Mouse (Mus musculus) stomach, embryonic 14.5 days (tissue): ENCODE data around the gene Stk38. TPM values are rescaled to one million over a fixed set of nuclear protein-coding genes. Genes with fewer than 3 reads are reported as not detected.

Experiments used
- ATAC-seq: fragments of 200-750 bp; cut with Nextera tagmentation; 2 replicates; pipeline ENCODE4 v1.8.0; 2017; ENCODE audit warnings: low read depth, moderate TSS enrichment; ENCODE audit not compliant: insufficient number of reproducible peaks, insufficient read depth, low FRiP score
- H3K27ac ChIP-seq: fragments of 300-500 bp; sonication (generic); 2 replicates; pipeline ENCODE4 v1.5.1; 2014; ENCODE audit warnings: mild to moderate bottlenecking, low read length, moderate library complexity, mixed read lengths
- H3K27me3 ChIP-seq: fragments of 300-500 bp; sonication (generic); 2 replicates; pipeline ENCODE4 v1.6.1; 2014; ENCODE audit warnings: low read length, control low read depth, mixed read lengths; ENCODE audit not compliant: control insufficient read depth, insufficient read depth
- H3K36me3 ChIP-seq: fragments of 300-500 bp; sonication (generic); 2 replicates; pipeline ENCODE4 v1.6.1; 2014; ENCODE audit warnings: mild to moderate bottlenecking, control low read depth, low read length, moderate library complexity, mixed read lengths; ENCODE audit not compliant: control insufficient read depth, insufficient read depth
- H3K4me1 ChIP-seq: fragments of 300-500 bp; sonication (generic); 2 replicates; pipeline ENCODE4 v1.6.1; 2014; ENCODE audit warnings: low read length, control low read depth, mixed read lengths; ENCODE audit not compliant: control insufficient read depth, insufficient read depth
- H3K4me2 ChIP-seq: fragments of 300-500 bp; sonication (generic); replicated peaks from 2 replicates; pipeline ENCODE4 v1.6.1; 2014; ENCODE audit warnings: low read depth, low read length, control low read depth
- H3K4me3 ChIP-seq: fragments of 300-500 bp; sonication (generic); 2 replicates; pipeline ENCODE4 v1.5.1; 2014; ENCODE audit warnings: low read depth, low read length, control low read depth
- H3K9ac ChIP-seq: fragments of 300-500 bp; sonication (generic); replicated peaks from 2 replicates; pipeline ENCODE4 v1.6.1; 2014; ENCODE audit warnings: low read depth, mild to moderate bottlenecking, control low read depth, low read length, moderate library complexity, mixed read lengths
- H3K9me3 ChIP-seq: fragments of 300-500 bp; sonication (generic); 2 replicates; pipeline ENCODE4 v1.6.1; 2016; ENCODE audit warnings: low read depth, low read length, control low read depth; ENCODE audit not compliant: control insufficient read depth
- WGBS: fragments of 180-500 bp; shearing (Covaris S2); extraction: QIAGEN DNeasy Blood & Tissue Kit; methylation state at CpG from one replicate; pipeline ENCODE4 v1.1.7; 2014; 5-methylcytosine and 5-hydroxymethylcytosine counted together
- polyA plus RNA-seq: library from polyadenylated mRNA; unstranded; fragments of >200 nt; fragmentation: Nextera tagmentation; extraction: Ambion mirVana; gene quantifications from 2 replicates; pipeline ENCODE4 v1.2.1, GENCODE M21; 2014

Gene Stk38
- polyA plus RNA-seq, 1 experiment from 2014 or later = 121 TPM

DNA sequence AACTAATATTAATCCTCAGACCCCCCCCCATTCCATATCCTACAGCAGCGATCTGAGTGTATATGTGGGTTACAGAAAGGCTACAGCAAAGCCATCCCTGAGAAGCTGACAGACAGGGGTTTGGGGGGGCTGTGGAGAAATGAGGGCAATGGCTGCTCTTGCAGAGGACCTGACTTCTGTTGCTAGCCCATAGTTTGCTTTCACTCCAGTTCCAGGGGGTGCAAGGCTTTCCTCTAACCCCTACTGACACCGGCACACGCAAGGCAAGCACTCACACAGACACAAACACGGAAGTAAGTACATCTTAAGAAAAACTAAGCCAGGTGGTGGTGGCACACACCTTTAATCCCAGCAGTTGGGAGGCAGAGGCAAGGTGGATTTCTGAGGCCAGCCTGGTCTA lies 78.4 kb downstream of the Stk38 start:
- H3K9ac ChIP-seq = no peak overlapping the region
- no peak for ATAC-seq
- H3K27me3 ChIP-seq = no peaks in the 10 kb centered on the region
- H3K9me3 ChIP-seq = no peaks in the 10 kb centered on the region
- no peak overlapping the region for H3K4me3 ChIP-seq
- 89% methylated on average over 4 of the region's 4 CpGs for WGBS
- no peak overlapping the region for H3K27ac ChIP-seq
- no peak overlapping the region for H3K4me2 ChIP-seq
- no peaks in the 10 kb centered on the region for H3K36me3 ChIP-seq
- peaks cover 11% of the 10 kb centered on the region for H3K4me1 ChIP-seq

DNA sequence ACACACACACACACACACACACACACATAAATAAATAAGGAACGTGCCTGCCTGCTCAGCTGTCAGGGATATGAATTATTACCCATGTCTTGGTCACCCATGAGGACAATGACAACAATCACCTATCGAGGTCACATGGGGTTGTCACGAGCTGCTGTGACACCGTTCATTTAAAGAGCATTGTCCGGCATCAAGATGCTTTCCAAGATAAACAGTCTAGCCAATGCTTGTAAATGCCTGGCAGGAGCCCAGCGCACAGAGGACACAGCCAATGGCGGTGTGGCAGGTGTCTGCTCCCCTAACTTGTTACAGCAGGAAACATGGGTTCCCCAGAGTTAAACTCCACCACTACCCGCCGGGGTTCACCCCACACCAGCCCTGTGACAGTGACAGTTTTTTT lies 79.8 kb downstream of the Stk38 start:
- Histone ChIP-seq H3K4me1 (peaks cover 11% of the 10 kb centered on the region), H3K9me3 (no peaks in the 10 kb centered on the region), H3K4me2 (no peak overlapping the region), H3K36me3 (no peaks in the 10 kb centered on the region), H3K27ac (no peak overlapping the region), H3K9ac (no peak overlapping the region), H3K27me3 (no peaks in the 10 kb centered on the region), H3K4me3 (no peak overlapping the region)
- no peak for ATAC-seq
- 83% methylated on average over 9 of the region's 9 CpGs for WGBS

DNA sequence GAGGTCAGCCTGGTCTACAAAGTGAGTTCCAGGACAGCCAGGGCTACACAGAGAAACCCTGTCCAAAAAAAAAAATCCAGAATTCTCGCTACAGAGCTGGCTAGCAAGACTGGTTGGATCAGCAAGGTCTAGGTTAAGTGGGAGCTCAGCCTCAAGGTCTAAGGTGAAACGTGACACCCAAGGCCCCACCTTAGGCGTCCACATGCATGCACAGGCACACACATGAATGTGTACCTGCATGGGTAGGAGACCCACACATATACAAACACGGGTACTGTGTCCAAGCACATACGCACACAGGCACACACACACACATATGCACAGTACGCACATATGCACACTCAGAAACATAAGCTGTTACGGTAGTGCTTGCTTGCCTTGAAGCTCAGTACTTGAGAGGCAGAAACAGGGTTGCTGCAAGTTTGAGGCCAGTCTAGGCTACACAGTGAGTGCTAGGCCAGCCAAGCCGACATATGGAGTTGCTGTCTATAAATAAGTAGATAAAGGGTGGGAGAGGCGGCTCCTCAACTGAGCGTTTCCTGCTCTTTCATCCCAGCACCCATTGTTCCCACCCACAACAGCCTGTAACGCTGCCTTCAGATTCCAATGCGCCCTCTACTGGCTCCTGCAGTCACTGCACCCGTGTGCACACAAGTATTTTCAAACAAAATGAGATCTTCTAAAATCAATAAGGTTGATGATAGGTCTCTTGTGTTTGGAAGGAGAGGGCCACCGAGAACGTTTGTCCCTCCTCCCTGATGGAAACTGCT lies 80.7 kb downstream of the Stk38 start:
- H3K4me1 ChIP-seq = peaks cover 11% of the 10 kb centered on the region
- H3K27ac ChIP-seq = no peak overlapping the region
- ATAC-seq = 0 out of 2 replicates have a peak, but pooled peaks have one; percentile 7
- H3K4me3 ChIP-seq = no peak overlapping the region
- H3K36me3 ChIP-seq = no peaks in the 10 kb centered on the region
- 52% methylated on average over 15 of the region's 15 CpGs for WGBS
- no peaks in the 10 kb centered on the region for H3K27me3 ChIP-seq
- no peak overlapping the region for H3K4me2 ChIP-seq
- no peak overlapping the region for H3K9ac ChIP-seq
- H3K9me3 ChIP-seq = no peaks in the 10 kb centered on the region

DNA sequence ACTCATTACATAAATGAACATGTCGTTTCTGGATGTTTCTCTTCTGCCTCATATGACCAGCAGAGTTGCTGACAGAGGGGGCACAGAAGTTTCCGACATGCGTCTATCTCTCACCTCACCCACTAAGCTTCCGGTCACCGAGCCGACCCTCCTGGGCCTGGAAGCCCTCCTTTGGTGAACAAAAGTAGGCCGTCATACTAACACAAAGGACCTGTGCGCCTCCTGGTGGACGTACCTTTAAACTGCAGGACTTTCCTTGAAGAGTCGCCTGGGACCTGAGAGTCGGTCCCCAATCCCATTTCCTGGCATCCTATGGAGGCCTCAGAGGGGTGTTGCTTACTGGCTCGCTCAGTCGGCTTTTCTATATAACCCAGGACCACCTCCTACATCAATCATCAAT lies 81.4 kb downstream of the Stk38 start:
- Histone ChIP-seq H3K36me3 (no peaks in the 10 kb centered on the region), H3K9me3 (no peaks in the 10 kb centered on the region), H3K4me3 (no peak overlapping the region), H3K4me2 (no peak overlapping the region), H3K27ac (no peak overlapping the region), H3K27me3 (no peaks in the 10 kb centered on the region), H3K9ac (no peak overlapping the region), H3K4me1 (peaks cover 11% of the 10 kb centered on the region)
- WGBS = 17% methylated on average over 13 of the region's 13 CpGs
- no peak for ATAC-seq

DNA sequence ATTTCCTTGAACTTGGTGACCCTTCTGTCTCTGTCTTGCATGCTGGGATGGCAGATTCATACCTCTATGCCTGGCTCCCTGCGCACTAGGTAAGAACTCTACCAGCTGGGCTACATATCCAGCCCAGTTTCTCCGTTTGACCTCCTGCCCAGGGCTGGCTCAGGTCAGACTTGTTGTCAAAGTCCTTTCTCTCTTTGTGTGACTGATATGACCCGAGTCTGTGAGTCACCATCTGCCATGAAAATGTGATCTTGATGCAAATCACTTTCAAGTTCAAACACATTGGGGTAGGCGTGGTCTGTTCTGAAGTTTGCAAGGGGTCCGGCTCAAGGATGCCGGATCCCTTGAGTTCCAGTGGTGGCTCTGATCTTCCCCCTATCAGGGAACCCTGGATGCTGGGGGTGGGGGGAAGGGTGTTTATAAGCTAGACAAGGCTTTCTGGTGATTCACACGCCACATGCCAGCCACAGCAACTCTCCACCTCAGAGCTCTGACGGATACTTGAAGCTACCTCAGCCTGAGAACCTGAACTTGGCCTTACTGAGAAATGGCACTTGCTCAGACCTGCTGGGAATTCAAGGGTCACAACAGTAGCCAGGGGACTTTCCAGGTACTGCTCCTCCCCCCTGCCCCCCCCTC lies 82.7 kb downstream of the Stk38 start:
- Histone ChIP-seq H3K9ac (no peak overlapping the region), H3K9me3 (no peaks in the 10 kb centered on the region), H3K4me1 (peaks cover 2% of the 10 kb centered on the region), H3K4me2 (no peak overlapping the region), H3K36me3 (no peaks in the 10 kb centered on the region), H3K27ac (no peak overlapping the region), H3K4me3 (no peak overlapping the region), H3K27me3 (no peaks in the 10 kb centered on the region)
- 84% methylated on average over 8 of the region's 8 CpGs for WGBS
- ATAC-seq = no peak

DNA sequence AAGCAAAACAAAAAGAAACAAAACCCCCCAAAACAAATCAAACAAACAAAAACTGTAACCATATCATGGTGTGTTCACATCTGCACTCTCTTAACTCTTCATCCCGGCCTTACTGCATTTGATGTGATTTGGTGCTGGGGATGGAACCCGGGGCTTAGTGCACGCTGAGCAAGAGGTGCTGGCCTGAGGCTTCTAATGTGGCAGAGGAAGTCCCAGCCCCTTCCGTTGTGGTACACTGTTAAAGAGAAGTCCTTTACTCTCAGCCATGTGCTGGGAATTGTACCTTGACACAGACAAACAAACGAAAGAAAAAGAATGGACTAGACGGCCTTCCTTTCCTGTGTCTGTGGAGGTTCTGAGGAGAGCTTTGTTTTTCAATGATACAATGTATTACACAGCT lies 85.7 kb downstream of the Stk38 start:
- no peaks in the 10 kb centered on the region for H3K4me1 ChIP-seq
- H3K27me3 ChIP-seq = no peaks in the 10 kb centered on the region
- no peak overlapping the region for H3K4me3 ChIP-seq
- WGBS = 66% methylated on average over 6 of the region's 6 CpGs
- H3K9me3 ChIP-seq = no peaks in the 10 kb centered on the region
- no peaks in the 10 kb centered on the region for H3K36me3 ChIP-seq
- no peak overlapping the region for H3K27ac ChIP-seq
- no peak overlapping the region for H3K9ac ChIP-seq
- no peak overlapping the region for H3K4me2 ChIP-seq
- ATAC-seq = no peak

DNA sequence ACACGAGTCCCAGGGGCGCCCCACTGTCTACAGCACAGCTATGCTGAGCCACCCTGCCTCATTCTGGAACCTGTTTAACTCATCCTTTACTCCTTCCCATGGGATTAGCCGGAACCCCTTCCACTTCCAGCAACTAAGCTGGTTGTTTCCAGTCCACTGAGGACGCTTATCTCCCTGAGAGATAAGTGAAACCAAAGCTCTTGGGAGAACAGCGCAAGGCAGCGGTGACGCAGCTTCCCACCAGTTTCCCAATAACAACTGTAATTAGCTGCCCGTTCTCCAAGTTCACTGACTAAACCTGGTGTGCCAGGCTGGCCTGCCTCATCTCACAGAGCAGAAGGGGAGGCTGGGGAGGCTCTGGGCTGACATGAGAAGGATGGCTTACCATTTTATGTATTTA lies 86.7 kb downstream of the Stk38 start:
- H3K4me3 ChIP-seq = no peak overlapping the region
- no peak overlapping the region for H3K4me2 ChIP-seq
- H3K9me3 ChIP-seq = no peaks in the 10 kb centered on the region
- WGBS = 66% methylated on average over 8 of the region's 8 CpGs
- no peaks in the 10 kb centered on the region for H3K36me3 ChIP-seq
- H3K27ac ChIP-seq = 0 out of 2 replicates have a peak overlapping the region, but pooled peaks have one; percentile 10
- ATAC-seq = no peak
- H3K9ac ChIP-seq = no peak overlapping the region
- no peaks in the 10 kb centered on the region for H3K4me1 ChIP-seq
- no peaks in the 10 kb centered on the region for H3K27me3 ChIP-seq
